Mouse (Mus musculus) embryonic stem cell, embryonic (primary cell): ENCODE measurements around the gene Brd9.
"Not testable (repeated sequence)": the region's sequence is repeated elsewhere in the genome, so short reads cannot be mapped to it uniquely, and the experiment has no call there.

Experiments used
- CTCF ChIA-PET, 4 experiments: fragments of 300-600 bp in 2 of 4; fragments of 350-600 bp in 2 of 4; sonication (Branson Sonifier 250); formaldehyde crosslinking; loops; one replicate each; lab custom pipeline; 2022; ENCODE audit warnings: inconsistent platforms in 2 of 4; lab: Charles Lee
- POLR2A ChIA-PET, 4 experiments: fragments of 300-600 bp in 2 of 4; fragments of 350-600 bp in 2 of 4; sonication (Branson Sonifier 250); formaldehyde crosslinking; loops; one replicate each; lab custom pipeline; 2022; ENCODE audit warnings: antibody characterized with exemption in 4 of 4, inconsistent platforms in 1 of 4; lab: Charles Lee

Brd9 gene

GRCm38 (mm10) chr13:73963551-73963950 lies 25.9 kb downstream of the Brd9 start, which contains the start of gene Zdhhc11:
TSS of gene Zdhhc11 (plus strand) at chr13:73963851.
- POLR2A ChIA-PET: interaction anchor here in 2 of 4 experiments (0.8 to 1.5 kb wide), 2 partner anchors 23 to 26 kb away, joined by 3 to 5 read pairs; partner anchors contain the start of genes Brd9 (in 1 of the 2) and Trip13 (in 1 of the 2)
- CTCF ChIA-PET: no interaction called here

- ChIA-PET CTCF (interaction anchor here (0.6 to 2.0 kb wide), 52 partner anchors 9 to 1186 kb away, joined by 3 to 11 read pairs (median 4); partner anchors contain the start of genes Brd9 (in 1 of the 4), Cep72 (in 1 of the 4), Slc6a18 (in 1 of the 4) and Tppp (in 1 of the 4)), POLR2A (interaction anchor here (0.6 to 2.3 kb wide), 17 partner anchors 10 to 380 kb away, joined by 3 to 10 read pairs (median 3); partner anchors contain the start of genes Brd9 (in 3 of the 4), Trip13 (in 3 of the 4), Cep72 (in 1 of the 4) and Tppp (in 1 of the 4))
These were observed 33.2 kb downstream of the Brd9 start for GRCm38 (mm10) chr13:73970545-73971448.

DNA sequence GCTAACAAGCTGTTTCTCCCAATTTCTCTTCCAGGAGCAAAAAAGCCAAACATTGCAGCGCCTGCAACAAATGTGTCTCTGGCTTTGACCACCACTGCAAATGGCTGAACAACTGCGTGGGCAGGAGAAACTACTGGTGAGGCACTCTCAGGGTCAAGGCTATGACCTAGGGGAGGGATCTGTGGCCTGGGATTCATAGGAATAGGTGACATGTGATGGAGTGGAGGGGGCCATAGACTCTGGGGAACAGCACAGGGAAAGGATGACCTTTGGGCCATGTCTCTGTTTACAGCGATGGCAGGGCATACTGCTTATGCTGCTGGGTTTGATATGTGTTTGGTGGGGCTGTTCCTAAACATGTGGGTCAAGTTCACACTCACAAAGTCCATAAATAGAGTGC lies 36.9 kb downstream of the Brd9 start:
- CTCF ChIA-PET: no interaction called here
- POLR2A ChIA-PET: no interaction called here

GRCm38 (mm10) chr13:73976935-73977334 lies 39.3 kb downstream of the Brd9 start:
- ChIA-PET POLR2A (no interaction called here), CTCF (no interaction called here)

- ChIA-PET CTCF (interaction anchor here in 1 of 4 experiments (0.6 kb wide), 1 partner anchor 154 kb away, joined by 3 read pairs; no protein-coding TSS in a partner anchor), POLR2A (no interaction called here)
These were observed 52.7 kb downstream of the Brd9 start for GRCm38 (mm10) chr13:73990325-73990724.

- CTCF ChIA-PET: interaction anchor here in 1 of 4 experiments (0.6 kb wide), 1 partner anchor 154 kb away, joined by 3 read pairs; no protein-coding TSS in a partner anchor
- POLR2A ChIA-PET: no interaction called here
These were observed 53.1 kb downstream of the Brd9 start for GRCm38 (mm10) chr13:73990761-73991160.

GRCm38 (mm10) chr13:73991267-73991666 lies 53.7 kb downstream of the Brd9 start:
- ChIA-PET POLR2A (no interaction called here), CTCF (interaction anchor here in 1 of 4 experiments (0.6 kb wide), 1 partner anchor 153 kb away, joined by 3 read pairs; no protein-coding TSS in a partner anchor)

DNA sequence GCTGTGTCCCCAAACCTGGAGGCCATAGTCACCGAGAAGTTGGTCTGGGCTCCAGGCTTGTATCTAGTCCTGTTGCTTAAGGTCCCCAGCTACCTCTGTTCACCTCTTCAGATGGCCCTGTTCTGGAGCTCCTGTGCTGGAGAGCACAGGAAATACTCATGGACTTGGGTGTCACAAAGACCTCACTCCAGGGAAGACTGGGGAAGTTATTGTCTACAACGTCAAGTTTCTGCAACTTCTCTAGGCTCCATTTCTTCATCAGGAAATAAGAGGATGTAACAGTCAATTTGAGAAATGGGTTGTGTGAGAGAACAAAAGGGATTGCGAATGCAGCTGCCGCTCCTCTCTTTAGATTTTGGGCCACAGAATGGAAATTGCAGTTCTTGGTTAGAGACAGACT lies 58.8 kb downstream of the Brd9 start:
- ChIA-PET POLR2A (no interaction called here), CTCF (interaction anchor here in 1 of 4 experiments (0.6 kb wide), 1 partner anchor 169 kb away, joined by 3 read pairs; no protein-coding TSS in a partner anchor)

DNA sequence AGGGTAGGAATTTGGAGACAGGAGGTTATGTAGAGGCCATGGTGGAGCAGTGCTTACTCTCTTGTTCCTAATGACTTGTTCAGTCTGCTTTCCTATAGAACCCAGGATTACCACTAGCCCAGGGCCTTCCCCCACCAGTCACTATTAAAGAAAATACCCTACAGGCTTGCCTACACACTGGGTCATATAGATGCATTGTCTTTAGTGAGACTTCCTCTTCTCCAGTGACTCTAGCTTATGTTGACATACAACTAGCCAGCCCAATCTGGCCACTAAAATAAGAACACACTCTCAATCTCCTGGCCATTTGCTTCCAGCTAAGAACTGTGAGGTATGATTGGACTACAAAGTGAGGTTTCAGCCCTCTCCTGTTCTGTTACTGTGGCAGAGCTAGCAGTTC lies 62.9 kb downstream of the Brd9 start:
- ChIA-PET POLR2A (interaction anchor here in 1 of 4 experiments (0.9 kb wide), 1 partner anchor 62 kb away, joined by 3 read pairs; the partner anchor contains the start of gene Cep72), CTCF (no interaction called here)

DNA sequence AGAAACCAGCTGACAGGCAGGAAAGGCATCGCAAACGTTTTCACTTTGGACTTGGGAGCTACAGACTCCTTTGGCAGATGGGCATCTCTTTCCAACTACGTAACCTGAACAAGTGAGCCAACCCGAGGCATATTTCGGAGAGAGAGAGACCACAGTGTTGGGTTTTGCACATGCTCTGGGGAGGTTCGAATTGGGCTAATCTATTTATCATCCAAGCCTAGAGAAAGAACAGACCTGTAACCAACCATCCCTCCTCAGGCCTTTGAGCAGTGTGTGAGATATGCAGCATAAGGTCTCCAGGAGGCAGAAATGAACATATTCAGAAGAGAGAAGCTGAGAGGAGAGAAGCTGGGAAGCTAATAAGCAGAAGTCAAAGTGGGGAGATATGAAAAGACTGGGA lies 63.4 kb downstream of the Brd9 start:
- ChIA-PET POLR2A (interaction anchor here in 1 of 4 experiments (0.9 kb wide), 1 partner anchor 61 kb away, joined by 3 read pairs; the partner anchor contains the start of gene Cep72), CTCF (interaction anchor here in 1 of 4 experiments (0.9 kb wide), 1 partner anchor 30 kb away, joined by 5 read pairs; no protein-coding TSS in a partner anchor)

GRCm38 (mm10) chr13:74001492-74001891 lies 63.9 kb downstream of the Brd9 start:
- POLR2A ChIA-PET: interaction anchor here in 1 of 4 experiments (0.9 kb wide), 1 partner anchor 61 kb away, joined by 3 read pairs; the partner anchor contains the start of gene Cep72

GRCm38 (mm10) chr13:74006881-74007280 lies 69.3 kb downstream of the Brd9 start:
- CTCF ChIA-PET, POLR2A ChIA-PET: not testable (repeated sequence)

More at GRCm38 (mm10) chr13:74001492-74001891, 63.9 kb downstream of the Brd9 start:
- CTCF ChIA-PET: interaction anchor here in 2 of 4 experiments (0.5 to 0.9 kb wide), 2 partner anchors 24 to 31 kb away, joined by 4 to 5 read pairs; no protein-coding TSS in a partner anchor

DNA sequence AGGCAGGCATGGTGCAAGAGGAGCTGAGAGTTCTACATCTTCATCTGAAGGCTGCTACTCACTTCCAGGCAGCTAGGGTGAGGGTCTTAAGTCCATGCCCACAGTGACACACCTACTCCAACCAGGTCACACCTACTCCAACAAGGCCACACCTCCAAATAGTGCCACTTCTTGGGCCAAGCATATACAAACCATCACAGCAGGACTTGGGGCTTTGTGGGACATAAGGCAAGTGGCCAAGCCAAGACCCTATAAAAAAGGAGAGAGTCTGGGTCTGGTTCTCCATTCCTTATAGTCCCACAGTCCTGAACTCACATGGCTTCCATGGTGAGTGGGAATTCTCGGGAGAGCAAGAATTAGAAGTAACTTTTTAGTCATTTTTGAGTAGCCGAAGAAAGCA lies 70.6 kb downstream of the Brd9 start:
- CTCF ChIA-PET: not testable (repeated sequence)
- POLR2A ChIA-PET: interaction anchor here in 2 of 4 experiments (1.1 to 3.8 kb wide), 4 partner anchors 54 to 71 kb away, joined by 3 to 23 read pairs (median 20); partner anchors contain the start of genes Brd9 (in 2 of the 2), Trip13 (in 2 of the 2) and Cep72 (in 1 of the 2)

- ChIA-PET CTCF (interaction anchor here (0.5 to 1.4 kb wide), 5 partner anchors 9 to 603 kb away, joined by 3 to 6 read pairs (median 3); no protein-coding TSS in a partner anchor), POLR2A (interaction anchor here (0.5 to 3.8 kb wide), 37 partner anchors 9 to 513 kb away, joined by 3 to 23 read pairs (median 4); partner anchors contain the start of genes Brd9 (in 3 of the 4), Cep72 (in 3 of the 4), Pdcd6 (in 3 of the 4) and Trip13 (in 3 of the 4))
These were observed 71.5 kb downstream of the Brd9 start, which contains the start of gene Tppp for GRCm38 (mm10) chr13:74008948-74009718. TSS of gene Tppp (plus strand) at chr13:74009407.

DNA sequence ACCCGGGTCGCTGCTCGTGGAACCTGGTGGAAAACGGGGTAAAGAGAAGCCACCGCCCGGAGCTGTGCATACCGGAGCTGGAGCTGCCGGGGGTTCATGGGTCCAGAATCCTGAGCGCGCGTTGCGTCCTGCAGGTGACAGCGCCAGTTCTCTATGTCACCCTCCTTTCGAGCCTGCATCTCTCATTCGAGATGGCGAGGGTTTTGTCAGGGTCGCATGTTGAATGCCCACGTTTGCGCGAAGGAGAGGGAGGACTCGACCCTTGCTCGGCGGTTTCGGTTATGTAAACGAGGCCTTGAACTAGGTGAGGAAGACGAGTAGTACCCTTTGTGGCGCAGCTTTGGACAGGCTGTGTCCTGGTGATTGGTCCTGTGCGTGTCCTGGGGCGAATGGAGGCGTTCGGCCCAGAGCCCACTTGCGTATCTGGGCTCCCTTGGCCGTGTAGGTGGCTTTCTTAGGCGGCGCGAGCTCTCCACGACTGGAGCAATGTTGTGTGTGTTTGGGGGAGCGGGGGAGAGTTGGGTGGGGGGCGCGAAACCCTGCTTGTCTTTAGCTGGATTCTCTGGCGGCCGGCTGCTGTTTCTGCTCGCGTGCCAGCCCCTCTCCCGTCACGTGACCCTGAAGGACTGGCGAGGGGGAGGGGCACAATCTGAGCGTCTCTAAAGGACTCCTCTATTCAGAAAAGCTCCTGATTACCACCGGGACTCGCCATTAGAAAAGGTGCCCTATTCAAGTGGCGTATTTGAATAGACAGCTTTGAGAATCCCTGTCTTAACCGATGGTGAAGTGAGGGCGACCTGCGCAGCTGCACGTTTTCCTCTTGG lies 72.4 kb downstream of the Brd9 start:
- ChIA-PET CTCF (interaction anchor here (0.5 to 1.4 kb wide), 7 partner anchors 8 to 604 kb away, joined by 3 to 7 read pairs (median 4); no protein-coding TSS in a partner anchor), POLR2A (interaction anchor here (0.5 to 3.8 kb wide), 41 partner anchors 8 to 512 kb away, joined by 3 to 23 read pairs (median 4); partner anchors contain the start of genes Brd9 (in 3 of the 4), Cep72 (in 3 of the 4), Pdcd6 (in 3 of the 4) and Trip13 (in 3 of the 4))
